Mouse (Mus musculus) megakaryocyte-erythroid progenitor cell, adult 5-6 weeks (primary cell): Measurements from ENCODE around the gene Rexo2. TPM values are rescaled to one million over a fixed set of nuclear protein-coding genes. Genes with fewer than 3 reads are reported as not detected.
"Not testable (repeated sequence)": the region's sequence is repeated elsewhere in the genome, so short reads cannot be mapped to it uniquely, and the experiment has no call there.

Experiments used
- ATAC-seq: replicated peaks from 2 replicates; pipeline ENCODE4 v1.8.0; 2016; ENCODE audit warnings: mild to moderate bottlenecking, inconsistent platforms; ENCODE audit not compliant: severe bottlenecking, poor library complexity, low FRiP score, low TSS enrichment
- total RNA-seq, 2 experiments: library from RNA; stranded (forward) in 1 of 2; stranded (reverse) in 1 of 2; fragments of 200-1000, 215-1000 nt in 1 of 2; fragments of >200 nt in 1 of 2; fragmentation: Nextera tagmentation in 1 of 2; gene quantifications; 2 replicates each; pipeline ENCODE4 v1.2.3; 2014 to 2017

Gene Rexo2
- total RNA-seq (2014; fragmentation: Nextera tagmentation) (209 and 214 TPM in 2 replicates), total RNA-seq (2017) (319 and 373 TPM in 2 replicates)

DNA sequence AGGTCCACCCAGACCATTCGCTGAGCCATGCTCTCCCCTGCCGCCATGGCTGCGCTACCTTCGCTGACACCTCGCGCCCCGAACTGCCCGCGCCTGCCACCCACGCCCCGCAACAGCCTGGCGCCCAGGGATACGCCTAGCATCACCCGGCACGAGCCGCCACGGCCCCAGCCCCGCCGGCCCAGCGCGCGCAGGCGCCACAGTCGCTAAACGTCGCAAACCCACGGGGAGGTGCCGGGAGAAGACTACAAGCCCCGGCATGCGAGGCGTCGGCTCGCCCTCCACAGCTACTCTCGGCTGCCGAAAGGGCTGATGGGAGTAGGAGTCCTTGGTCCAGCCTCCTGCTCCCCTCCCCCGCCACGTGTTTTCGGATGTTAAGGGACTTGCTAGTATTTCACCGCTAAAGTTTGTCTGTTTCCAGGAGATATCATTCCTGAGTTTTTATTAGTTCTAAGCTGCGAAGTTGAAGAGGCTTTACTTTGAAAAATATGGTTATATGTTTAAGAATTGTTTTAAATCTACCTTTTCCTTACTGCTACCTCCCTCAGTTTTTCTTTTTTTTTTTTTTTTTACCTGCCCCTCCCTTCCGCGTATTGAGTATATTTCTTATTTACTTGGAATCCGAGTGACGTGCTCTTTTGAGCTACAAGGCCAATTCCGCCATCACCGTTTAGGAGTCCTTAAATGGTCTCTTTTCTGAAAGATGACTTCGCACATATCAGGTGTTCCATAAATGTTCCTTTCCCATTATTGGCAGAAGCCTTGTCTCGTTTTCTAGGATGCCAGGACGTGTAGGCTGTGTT lies at the start of gene Rexo2:
TSS of gene Rexo2 (minus strand) at position 213 of the 803 bp plus-strand sequence.
- peak; percentile 94 for ATAC-seq

DNA sequence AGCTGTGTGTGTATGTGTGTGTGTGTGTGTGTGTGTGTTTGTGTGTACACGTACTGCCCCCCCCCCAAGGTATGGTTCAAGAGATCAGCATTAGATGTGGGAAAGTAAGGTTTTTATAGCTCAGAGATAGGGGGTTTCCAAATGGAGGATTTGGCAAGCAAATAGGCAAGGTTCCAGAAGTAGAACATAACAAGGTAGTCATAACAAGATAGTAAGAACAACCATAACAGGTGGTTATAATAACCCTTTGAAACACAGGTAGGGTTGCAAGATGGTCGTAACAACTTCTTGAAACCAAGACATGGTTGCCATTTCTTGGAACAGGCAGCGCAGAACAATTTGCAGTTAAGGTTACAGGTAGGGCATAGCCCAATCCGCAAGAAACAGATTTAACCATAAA lies 46.1 kb upstream of the Rexo2 start:
- no peak for ATAC-seq

DNA sequence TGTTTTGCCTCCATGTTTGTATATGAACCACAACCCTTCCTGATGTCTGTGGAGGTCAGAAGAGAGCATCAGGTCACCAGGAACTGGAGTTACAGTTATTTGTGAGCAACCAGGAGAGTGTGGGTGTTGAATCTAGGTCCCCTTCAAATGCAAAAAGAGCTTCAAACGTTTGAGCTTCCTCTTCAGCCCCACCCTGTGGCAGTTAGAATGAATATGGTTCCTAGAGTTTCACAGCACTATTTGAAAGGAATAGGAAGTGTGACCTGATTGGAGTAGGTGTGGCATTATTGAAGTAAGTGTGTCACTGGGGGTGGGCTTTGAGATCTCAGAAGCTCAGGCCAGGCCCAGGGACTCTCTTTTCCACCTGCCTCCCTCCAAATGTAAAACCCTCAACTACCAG lies 45.1 kb upstream of the Rexo2 start:
- no peak for ATAC-seq

DNA sequence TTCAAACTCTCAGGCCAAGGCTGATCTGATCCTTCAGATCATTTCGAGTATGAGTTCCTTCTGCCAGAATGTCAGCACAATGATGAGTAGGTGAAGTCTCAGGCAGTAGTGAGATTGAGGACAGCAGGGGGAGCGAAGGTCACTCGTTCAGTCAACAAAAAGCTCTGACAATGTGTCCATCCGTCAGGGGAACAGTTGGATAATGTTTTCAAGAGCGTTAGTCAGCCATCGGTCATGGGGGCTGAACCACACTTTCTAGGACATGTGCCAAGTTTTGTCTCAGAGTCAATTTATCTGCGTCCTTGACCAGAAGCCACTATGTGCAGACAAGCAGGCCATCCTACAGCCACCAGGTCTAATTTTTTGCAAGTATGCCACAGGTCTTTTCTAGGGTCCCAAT lies 40.0 kb upstream of the Rexo2 start:
- not testable (repeated sequence) for ATAC-seq

DNA sequence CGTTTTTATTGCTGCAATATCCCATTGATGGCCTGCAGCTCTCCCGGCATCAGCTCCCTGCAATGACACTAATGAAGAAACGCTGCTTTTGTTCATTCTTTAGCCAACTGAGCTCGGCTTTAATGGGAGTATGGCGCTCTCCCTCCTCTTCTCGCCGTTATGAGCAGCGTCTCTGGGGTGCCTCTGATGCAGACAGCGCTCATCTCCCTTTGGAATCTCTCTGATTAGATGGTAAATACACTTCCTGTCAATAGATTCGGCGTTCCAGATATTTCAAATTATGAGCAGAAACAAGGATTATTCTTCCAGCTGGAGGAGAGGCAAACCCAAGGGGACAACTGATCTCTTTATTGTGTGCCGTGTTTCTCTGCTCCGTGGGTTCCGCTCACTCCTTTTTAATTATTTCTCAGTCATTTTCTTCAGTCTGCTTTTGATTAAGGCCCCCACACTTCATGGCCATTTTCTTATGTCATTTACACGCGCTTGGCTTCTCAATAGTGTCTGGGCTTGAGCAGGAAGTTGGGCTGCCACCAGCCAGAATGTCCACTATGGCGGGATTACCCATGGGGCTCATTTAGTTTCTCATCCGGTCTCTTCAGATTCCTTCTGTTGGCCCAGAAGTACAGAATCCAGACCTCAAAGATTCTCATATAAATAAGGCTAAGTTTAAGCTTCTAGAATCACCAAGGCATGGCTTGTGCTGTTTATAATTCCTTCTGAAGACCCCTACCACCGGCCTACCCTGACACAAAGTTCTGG lies 37.1 kb upstream of the Rexo2 start:
- ATAC-seq, result no peak

DNA sequence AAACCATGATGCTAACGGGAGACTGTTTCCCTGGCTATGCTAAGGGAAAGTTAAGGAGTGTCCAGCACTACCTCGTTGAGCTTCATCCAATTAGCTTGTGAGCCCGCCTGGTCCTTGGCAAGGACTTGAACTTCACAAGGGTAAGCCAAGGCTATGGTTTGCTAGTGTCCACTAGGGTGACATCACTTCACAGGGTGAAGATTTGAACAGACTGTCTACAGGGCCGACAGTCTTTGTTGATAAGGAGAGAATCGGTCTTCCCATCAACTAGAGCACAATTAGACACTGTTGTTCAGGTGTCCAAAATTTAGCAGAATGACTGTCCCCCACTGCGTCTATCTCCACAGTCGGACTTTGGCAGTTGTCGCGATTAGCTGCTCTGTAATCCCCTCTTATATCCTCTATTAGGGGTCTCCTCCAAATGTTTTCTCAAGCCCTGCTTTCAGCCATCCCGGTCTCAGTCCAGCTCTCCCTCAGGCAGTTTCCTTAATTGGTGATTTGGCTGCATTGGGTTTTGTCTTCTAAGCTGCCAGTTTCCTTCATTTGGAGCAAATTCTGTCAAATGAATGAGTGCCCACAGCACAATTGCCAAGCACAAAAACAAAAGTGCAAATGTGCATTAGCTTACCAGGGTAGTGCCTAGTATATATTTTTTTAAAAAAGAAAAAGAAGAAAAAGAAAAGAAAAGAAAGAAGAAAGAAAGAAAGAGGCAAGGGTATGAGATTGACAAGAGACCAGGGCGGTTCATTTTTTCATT lies 36.4 kb upstream of the Rexo2 start:
- no peak for ATAC-seq

DNA sequence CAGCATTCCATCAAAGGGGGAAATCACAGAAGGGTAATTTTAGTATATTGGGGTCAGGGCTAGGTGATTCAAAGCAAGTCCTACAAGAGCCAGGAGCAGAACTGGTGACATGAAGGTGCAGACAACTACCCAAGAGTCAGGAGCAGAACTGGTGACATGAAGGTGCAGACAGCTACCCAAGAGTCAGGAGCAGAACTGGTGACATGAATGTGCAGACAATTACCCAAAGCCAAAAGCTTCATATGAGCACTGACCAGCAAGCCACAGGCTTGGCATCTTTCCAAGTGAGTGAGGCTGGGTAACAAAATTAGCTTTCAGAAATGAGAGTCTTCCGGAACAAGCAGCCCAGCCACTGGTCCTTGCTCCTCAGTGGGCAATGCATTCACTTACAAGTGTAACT lies 34.9 kb upstream of the Rexo2 start:
- no peak for ATAC-seq

DNA sequence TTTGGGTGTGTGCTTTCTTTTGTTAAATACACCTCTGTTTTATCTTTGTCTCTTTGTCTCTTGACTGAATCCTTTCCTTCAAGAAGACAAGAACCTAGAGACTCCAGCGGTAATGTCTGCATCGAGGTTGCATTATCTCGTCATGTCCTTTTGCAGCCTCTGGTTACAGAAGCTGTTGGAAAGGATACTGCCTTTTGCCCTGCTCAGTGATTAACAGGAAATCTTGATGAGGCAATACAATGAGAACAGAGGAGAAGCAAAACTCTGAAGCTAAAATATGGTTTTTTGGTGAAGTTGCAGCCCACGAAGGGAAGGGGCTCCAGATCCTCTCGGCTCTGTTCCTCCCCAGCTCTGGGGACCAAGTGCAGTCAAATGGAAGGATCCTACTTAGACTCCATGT lies 29.7 kb upstream of the Rexo2 start:
- ATAC-seq, result no peak

DNA sequence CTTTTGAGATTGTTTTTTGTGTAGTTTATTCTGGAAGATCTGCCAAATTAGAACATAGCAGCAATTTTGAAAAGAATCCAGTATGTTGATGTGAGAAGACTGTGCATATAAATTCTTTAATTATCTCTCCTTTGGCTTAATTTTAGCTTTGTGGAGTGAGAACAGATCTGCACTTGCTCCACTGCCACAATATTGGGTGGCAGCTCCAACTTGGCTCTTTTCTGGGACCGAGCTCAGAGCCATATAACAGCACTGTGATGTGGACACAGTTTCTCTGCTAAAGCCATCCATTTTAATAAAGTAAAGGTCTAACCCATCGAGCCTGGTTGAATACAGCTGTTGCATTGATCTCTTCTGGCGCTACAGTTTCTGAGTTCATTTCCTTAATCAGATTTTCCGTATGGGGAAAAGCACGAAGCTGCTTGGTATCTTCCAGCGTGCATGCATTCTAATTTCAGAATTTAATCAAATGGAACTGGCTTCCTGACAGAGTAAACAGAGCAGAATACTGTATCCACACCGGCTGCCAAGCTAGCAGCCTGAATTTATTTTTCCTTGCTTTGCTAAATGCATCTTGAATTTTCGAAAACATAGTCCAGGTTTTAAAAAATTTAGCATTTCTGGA lies 24.4 kb upstream of the Rexo2 start:
- ATAC-seq, result no peak

DNA sequence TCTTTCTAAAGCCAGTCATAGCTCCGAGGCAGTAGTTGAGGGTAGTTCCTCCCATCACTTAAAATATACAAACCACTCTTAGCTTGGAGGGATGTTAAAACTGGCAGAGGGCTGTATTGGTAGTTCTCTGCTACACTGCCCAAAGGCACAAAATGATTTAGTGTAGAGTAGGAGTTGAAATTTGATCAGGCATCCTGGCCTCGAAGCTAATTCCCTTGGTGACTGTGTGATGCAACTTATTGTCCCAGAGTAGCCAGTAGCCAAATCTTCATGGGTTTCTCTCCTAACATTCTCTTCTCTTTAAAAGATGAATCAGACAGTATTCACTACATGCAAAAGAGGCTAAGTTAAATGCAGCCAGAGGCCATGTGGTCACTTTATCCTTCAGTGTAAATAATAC lies 22.6 kb upstream of the Rexo2 start:
- ATAC-seq, result no peak

DNA sequence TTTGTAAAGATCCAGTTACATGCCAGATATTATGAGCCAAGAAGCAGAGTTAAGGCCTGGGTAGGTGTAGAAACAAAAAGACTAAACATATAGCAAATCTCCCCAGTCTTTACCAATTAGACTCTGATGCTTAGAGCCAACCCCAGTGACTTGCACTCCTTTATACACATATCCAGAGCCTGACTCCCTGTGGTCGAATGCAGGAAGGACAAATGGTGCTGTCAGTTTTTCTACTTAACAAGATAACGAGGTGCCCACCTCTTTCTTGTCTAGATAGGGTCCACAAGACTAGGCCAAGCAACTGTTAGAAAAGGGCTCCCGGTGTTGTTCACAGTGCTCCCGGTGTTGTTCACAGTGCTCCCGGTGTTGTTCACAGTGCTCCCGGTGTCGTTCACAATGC lies 20.8 kb upstream of the Rexo2 start:
- peak; percentile 47; the same call in 1 of the 2 replicates for ATAC-seq

DNA sequence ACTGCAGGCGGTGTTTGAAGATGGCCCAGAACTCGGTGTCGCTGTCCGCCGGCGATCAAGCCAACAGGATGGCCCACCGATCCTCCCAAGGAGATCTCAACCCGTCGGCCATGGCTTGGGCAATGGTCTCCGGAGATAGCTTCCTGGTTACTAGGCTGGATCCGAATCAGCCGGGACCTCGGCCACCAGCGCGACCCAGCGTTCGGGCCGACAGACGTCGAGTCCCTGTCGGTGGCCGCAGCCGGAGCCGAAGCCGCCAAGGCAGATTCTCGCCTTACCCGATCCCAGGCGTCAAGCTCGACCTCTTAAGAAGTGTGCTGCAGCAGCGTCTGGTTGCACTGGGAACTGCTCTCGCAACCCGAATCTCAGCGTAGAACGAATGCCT lies 15.1 kb upstream of the Rexo2 start:
- ATAC-seq, result peak; percentile 51

DNA sequence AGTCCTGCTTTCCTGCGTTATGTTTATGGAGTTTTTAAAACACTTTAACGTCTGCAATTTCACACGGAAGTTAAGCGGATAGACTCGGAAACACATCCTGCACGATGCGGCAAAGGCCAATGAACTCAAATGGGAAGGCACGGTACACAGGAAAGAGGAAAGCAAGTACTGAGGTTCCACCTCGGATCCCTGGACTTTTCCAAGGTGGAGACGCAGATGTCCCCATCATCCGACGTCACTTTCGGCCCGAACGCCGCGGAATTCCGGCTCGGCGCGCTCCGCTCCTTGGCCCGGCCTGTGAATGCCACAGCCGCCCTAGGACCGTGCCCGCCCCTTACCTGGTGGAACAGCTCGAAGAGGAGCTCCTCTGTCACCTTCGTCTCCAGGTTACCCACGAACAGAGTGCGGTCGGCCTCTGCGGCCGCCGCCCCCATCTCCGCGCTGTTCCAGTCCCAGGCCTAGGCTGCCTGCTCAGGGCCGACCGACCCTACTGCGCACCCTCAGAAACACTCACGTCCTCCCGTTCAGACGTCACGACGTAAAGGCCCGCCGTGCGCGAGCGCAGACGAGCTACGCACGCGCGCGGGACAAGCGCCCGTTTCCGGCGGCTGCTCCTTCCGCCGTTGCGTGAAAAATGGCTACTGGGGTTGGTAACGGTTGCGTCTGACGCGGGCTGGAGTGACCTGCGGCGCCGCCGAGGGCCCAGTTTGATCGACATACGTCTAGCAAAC lies 14.6 kb upstream of the Rexo2 start, which contains the start of the genes Rbm7 and Gm5617:
TSS of gene Rbm7 (minus strand) at position 483 of the 731 bp plus-strand sequence.
TSS of gene Gm5617 (plus strand) at position 626 of the 731 bp plus-strand sequence.
- ATAC-seq, result peak; percentile 98

DNA sequence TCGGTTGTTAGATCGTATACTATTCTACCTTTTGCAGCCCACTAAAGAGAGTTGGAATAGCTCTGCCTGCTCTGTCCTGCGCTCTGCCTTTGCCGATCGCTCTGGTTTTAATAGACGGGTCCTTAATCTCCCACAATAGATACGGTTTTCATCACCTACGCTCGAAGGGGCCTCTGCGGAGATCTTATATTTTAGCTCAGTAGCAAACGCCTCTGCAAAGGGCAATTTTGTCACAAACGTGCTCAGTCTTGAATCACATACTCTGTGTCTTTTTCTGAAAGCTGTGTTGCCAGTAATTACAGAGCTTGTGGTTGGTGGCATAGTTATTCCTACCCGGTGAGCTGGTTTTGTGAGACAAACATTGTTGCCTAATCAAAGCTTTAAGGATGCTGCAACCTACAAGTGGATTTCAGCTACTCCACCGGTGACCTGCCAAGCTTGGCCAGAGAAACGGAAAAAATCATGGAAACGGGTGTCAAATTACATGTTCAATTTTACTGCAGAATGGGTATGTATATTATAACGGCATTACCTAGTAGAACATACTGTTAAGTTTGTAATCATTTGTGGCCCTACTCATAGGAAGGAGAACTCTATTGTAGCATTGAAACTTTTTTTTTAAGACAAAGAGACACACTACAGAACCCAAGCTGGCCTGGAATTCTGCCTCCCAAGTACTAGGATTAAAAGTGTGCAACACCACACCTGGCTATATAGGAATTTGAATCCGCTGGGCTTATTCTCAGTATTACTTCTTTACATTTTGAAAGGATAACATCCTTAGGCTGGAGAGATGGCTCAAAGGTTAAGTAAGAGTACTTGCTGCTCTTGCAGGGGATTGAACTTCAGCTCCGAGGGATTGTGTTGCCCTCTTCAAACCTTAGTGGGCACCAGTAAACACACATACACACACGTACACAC lies 1.1 kb upstream of the Rexo2 start:
- no peak for ATAC-seq

DNA sequence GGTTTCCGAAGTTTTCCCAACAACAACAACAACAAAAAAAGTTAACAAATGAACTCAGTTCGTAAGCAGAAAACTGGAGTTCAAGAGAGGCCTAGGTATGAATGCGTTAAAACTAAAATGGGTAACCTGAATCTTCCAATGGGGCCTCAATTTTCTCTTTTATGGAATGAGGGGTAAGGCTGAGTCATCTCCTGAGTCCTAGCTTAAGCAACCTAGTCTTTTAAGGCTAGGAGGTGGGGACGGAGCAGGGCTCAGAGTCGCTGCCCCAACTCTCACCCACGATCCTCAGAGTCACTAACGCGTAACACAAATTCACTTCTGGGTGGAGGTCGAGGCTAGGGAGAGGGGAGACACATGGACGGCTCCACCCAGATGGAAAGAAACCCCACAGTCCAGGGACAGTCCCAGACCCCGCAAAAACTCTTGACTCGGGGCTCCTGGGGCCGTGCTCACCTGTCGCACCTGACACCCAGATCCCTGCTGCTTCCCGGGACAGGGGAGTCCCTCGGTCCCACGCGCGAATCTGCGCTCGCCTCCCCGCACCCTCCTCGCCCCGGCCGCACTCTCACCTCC lies 499 bp downstream of the Rexo2 start:
- ATAC-seq, result 0 out of 2 replicates have a peak, but pooled peaks have one; percentile 7

DNA sequence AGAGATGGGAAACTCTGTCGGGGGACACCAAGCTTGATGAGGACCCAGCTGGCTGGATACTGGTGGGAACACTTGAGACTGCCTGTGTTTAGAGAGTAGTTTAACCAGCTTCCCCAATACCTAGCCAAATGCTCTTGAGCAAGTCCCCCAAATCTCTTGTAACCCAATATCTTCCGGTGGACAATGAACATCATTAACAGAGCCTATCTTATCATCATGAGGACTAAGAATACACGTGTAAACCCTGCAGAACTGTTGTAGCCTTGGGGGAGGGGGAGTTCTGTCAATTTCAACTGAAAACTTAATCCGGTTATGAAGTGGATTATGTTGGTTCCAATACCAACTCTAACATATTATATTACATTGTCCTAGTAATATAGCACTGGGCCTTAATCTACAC lies 1.6 kb downstream of the Rexo2 start:
- ATAC-seq, result no peak
